Mouse (Mus musculus) cerebellum, postnatal 4 days (tissue): ENCODE results near the gene Pcsk2.

Source experiments
- DNase-seq, 2 experiments: peaks; one replicate each; pipeline ENCODE4 v3.0.0; 2022; ENCODE audit warnings: low spot score in 2 of 2, mixed read lengths in 1 of 2

Pcsk2 gene

DNA sequence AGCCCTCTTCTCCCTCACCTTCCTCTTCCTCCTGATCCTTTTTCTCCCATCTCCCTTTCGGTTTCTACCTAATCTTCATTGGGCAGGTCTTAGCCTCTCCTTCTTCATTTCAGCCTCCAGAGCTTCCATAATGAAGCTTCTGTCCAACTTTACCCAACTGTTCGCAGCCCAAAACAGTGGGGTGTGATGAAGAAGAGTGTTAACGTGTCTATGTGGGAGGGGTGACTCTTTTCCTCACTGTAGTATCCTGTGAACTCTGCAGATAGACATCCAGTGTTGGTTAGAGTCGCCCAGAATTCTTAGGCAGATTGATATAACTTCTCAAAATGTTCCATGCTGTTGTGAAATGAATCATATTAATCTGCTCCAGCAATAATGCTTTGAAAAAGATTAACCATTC lies 98.4 kb downstream of the Pcsk2 start:
- DNase-seq: no peak

DNA sequence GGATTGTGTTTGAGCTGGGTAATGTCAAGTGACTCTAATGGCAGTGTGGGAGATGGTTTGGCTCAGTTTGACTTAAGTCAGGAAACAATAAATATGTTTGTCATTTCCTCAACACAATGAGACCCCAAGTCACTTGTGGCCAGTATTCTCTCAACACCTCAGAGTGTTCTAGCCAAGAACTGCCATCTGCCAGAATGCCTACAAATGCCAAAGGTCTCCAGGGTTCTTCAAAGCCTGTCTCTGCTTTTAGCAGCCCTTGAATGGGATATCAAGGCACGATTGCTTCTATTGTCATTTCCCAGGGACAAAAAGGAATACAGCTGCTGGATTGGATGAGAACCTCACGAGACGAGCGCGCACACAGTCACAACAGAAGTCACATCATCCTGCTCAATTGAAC lies 100.0 kb downstream of the Pcsk2 start:
- no peak for DNase-seq

GRCm38 (mm10) chr2:143654621-143655020 lies 108.7 kb downstream of the Pcsk2 start:
- no peak for DNase-seq

DNA sequence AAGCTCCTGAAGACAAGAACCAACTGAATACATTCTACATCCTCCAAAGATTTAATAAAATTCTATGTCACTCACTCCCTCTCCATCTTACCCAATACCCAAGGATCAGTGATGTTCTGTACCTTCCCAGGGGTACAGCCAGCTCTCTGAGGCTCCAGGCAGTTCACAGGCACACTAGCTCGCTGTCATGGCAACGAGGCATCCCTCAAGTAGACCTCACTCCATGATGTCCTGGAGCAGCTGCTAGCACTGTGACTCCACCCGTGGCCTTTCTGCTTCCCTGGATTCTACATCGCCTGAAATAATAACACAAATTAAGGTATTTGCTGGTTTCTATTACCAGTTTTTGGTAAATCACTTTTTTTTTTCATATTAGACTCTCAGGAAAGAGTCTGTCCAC lies 111.0 kb downstream of the Pcsk2 start:
- DNase-seq: peak in 1 of 2 experiments; percentile 8

DNA sequence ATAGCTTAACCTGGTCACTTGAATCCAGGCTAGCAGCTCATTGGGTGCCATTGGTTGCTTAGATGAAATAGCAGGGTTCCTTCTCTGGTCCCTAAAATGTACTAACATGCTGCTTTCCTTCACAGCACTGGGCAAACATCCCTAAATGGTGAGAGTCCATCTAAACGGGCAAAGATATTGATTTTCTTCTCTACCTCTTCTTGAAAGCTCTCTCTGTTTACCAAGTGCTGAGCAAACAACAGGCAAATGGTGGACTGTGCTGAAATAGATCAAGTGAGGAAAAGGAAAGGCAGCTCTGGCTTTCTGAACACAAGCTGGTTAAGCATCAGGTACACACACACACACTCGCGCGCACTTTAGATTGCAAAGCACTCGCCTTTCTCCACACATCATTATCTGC lies 120.8 kb downstream of the Pcsk2 start:
- no peak for DNase-seq

- DNase-seq: no peak
These were observed 131.9 kb downstream of the Pcsk2 start for GRCm38 (mm10) chr2:143677869-143678268.

GRCm38 (mm10) chr2:143679513-143679912 lies 133.6 kb downstream of the Pcsk2 start:
- no peak for DNase-seq

- DNase-seq: no peak
These were observed 136.1 kb downstream of the Pcsk2 start for GRCm38 (mm10) chr2:143681873-143682555.

DNA sequence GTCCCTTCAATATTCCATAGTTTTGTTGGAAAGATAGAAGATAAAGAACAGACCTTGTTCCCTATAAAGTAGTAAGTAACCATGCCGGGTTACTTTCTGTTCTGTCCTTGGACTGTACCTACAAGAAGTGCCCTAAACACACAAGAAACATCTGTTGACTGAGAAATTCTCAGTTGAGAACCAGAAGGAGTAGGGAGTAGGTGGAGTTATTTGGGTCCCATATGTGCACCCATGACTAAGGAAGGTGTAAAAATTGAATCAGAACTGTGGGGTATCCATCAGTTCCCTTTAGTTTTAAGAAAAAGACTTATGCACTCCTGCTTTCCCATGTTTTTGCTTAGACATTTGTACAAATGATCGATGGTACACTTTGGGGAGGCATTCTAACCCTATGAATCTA lies 137.6 kb downstream of the Pcsk2 start:
- DNase-seq: no peak

DNA sequence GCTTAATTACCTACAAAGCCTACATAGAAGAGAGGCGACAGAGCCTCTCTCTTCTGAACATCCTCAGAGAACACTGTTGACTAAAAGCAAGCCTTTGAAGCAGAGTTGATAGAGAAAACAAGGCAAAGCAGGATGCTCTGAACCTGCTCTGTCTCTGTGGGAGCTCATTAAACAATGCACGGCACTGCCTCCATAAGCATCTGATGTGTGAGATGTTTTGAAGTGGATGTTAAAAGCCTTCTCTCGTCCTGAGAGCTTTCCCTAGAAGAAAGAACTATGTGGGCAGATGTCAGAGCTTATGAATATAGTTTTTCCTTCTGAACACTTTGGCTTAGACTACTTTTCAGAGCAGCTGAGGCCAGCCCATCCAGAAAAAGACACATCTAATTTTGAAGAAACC lies 145.3 kb downstream of the Pcsk2 start:
- no peak for DNase-seq

GRCm38 (mm10) chr2:143696026-143696557 lies 150.1 kb downstream of the Pcsk2 start:
- DNase-seq: no peak

DNA sequence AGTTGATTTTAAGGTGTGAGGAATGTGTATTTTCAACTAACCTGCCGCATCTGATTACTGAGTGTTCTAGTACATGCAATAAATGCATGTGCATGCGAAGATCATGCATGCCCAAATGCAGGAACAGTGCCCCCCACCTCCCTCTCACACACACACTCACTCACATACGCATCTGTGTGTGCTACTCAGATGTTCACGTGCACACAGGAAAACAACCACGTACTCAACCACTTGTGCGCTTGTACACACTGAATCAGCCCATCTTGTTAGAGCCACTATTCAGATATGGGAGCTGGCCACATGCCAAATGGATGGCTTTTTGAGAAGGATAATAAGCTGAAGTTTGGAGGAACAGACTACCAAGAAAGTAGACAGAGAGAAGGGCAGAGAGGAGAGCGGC lies 150.7 kb downstream of the Pcsk2 start:
- no peak for DNase-seq

DNA sequence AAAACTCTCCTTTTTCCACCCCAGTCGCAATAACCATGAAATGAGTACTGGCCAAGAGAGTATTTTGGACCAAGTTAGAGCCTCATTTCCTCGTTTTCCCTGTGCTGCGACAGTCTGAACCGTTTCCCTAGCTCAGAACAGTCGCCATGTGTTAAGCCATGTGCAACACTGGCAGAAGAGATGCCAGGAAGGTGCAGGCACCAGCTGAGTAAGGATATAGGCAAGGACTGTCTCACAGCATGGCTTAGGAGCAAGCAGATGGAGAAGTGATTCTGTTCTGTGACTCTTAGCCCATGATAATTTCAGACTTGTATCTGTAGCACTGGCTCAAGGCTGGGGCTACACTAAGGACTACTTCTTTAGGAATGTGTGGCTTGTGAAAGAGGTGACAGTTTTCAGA lies 155.2 kb downstream of the Pcsk2 start:
- no peak for DNase-seq

- DNase-seq: no peak
These were observed 157.0 kb downstream of the Pcsk2 start for GRCm38 (mm10) chr2:143702931-143703344.

- no peak for DNase-seq
These were observed 162.2 kb downstream of the Pcsk2 start for GRCm38 (mm10) chr2:143708205-143708604.

GRCm38 (mm10) chr2:143709249-143709648 lies 163.3 kb downstream of the Pcsk2 start:
- DNase-seq: no peak

- no peak for DNase-seq
These were observed 164.0 kb downstream of the Pcsk2 start for GRCm38 (mm10) chr2:143709979-143710378.

DNA sequence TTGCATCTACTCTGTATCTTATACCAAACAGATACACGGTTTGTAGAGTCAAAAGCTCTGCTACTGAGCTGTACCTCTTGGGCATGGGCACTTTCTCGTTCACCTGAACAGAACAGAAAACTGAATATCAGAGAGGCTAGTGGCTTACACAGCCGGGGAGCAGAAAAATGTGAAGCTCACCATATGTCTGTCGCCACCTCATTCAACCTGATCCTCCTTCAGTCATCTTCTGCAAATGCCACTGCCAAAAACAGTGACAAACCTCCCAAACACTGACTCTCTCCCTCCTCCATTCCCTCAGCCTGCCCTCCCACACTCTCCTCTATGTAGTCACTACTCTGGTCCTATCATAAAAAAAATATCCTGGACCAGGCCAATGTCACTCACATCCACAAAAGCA lies 165.9 kb downstream of the Pcsk2 start:
- DNase-seq: no peak

GRCm38 (mm10) chr2:143712901-143713300 lies 166.9 kb downstream of the Pcsk2 start:
- DNase-seq: no peak

GRCm38 (mm10) chr2:143713902-143714301 lies 167.9 kb downstream of the Pcsk2 start:
- no peak for DNase-seq

DNA sequence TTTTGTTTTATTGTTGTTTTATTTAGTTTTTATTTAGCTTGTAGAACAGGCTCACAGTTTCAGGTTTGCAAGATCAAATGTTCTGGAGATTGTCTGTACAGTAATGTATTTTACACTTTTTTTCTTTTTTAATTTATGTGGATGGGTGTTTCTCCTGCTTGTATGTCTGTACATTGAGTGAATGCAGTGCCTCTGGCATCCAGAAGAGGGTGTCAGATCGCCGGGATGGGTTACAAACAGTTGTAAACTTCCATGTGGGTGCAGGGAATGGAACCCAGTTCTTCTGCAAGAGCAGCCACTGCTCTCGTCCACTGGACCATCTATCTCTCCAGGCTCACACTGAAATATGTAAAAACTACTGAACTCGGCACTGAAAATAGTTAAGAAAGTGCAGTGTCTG lies 169.2 kb downstream of the Pcsk2 start:
- no peak for DNase-seq

GRCm38 (mm10) chr2:143723231-143723630 lies 177.3 kb downstream of the Pcsk2 start:
- no peak for DNase-seq

- DNase-seq: no peak
These were observed 178.1 kb downstream of the Pcsk2 start for GRCm38 (mm10) chr2:143724101-143724500.

- DNase-seq: no peak
These were observed 178.8 kb downstream of the Pcsk2 start for GRCm38 (mm10) chr2:143724720-143725119.
